Mouse (Mus musculus) embryonic facial prominence, embryonic 12.5 days (tissue): ENCODE data around the gene Pank2. TPM values are rescaled to one million over a fixed set of nuclear protein-coding genes. Genes with fewer than 3 reads are reported as not detected.

Experiments used
- ATAC-seq: fragments of 200-750 bp; cut with Nextera tagmentation; 2 replicates; pipeline ENCODE4 v1.8.0; 2017; ENCODE audit not compliant: insufficient number of reproducible peaks, insufficient read depth, low FRiP score, low TSS enrichment
- H3K27ac ChIP-seq: fragments of 300-500 bp; sonication (generic); 2 replicates; pipeline ENCODE4 v1.5.1; 2016; ENCODE audit warnings: mild to moderate bottlenecking
- H3K27me3 ChIP-seq: fragments of 300-500 bp; sonication (generic); 2 replicates; pipeline ENCODE4 v1.6.1; 2016; ENCODE audit warnings: mild to moderate bottlenecking, moderate library complexity
- H3K36me3 ChIP-seq: fragments of 300-500 bp; sonication (generic); 2 replicates; pipeline ENCODE4 v1.6.1; 2016; ENCODE audit warnings: mild to moderate bottlenecking
- H3K4me1 ChIP-seq: fragments of 300-500 bp; sonication (generic); 2 replicates; pipeline ENCODE4 v1.6.1; 2016
- H3K4me2 ChIP-seq: fragments of 300-500 bp; sonication (generic); replicated peaks from 2 replicates; pipeline ENCODE4 v1.6.1; 2016; ENCODE audit warnings: mild to moderate bottlenecking, moderate library complexity
- H3K4me3 ChIP-seq: fragments of 300-500 bp; sonication (generic); 2 replicates; pipeline ENCODE4 v1.5.1; 2016; ENCODE audit warnings: mild to moderate bottlenecking
- H3K9ac ChIP-seq: fragments of 300-500 bp; sonication (generic); 2 replicates; pipeline ENCODE4 v1.6.1; 2016; ENCODE audit warnings: mild to moderate bottlenecking, moderate library complexity
- H3K9me3 ChIP-seq: fragments of 300-500 bp; sonication (generic); 2 replicates; pipeline ENCODE4 v1.6.1; 2016; ENCODE audit warnings: mild to moderate bottlenecking, moderate library complexity
- WGBS: fragments of 180-500 bp; shearing (Covaris S2); methylation state at CpG from one replicate; pipeline ENCODE4 v1.1.7; 2016; 5-methylcytosine and 5-hydroxymethylcytosine counted together
- microRNA-seq: library from miRNA; unstranded; fragments of <30 nt; microRNA quantifications from one replicate; pipeline ENCODE4, GENCODE M21; 2017
- polyA plus RNA-seq: library from polyadenylated mRNA; unstranded; fragments of >200 nt; fragmentation: Nextera tagmentation; extraction: Ambion mirVana; gene quantifications from 2 replicates; pipeline ENCODE4 v1.2.1, GENCODE M21; 2016

The Pank2 gene
- polyA plus RNA-seq, 1 experiment from 2014 or later: 61.8 TPM

GRCm38 (mm10) chr2:131330548-131330947 lies 68.3 kb downstream of the Pank2 start:
- H3K27me3 ChIP-seq: no peaks in the 10 kb centered on the region
- H3K9ac ChIP-seq: no peak overlapping the region
- no peak overlapping the region for H3K4me2 ChIP-seq
- no peaks in the 10 kb centered on the region for H3K4me1 ChIP-seq
- no peaks in the 10 kb centered on the region for H3K36me3 ChIP-seq
- no peak overlapping the region for H3K4me3 ChIP-seq
- H3K9me3 ChIP-seq: no peaks in the 10 kb centered on the region
- WGBS: 85% methylated on average over 3 of the region's 3 CpGs
- no peak overlapping the region for H3K27ac ChIP-seq
- ATAC-seq: no peak

DNA sequence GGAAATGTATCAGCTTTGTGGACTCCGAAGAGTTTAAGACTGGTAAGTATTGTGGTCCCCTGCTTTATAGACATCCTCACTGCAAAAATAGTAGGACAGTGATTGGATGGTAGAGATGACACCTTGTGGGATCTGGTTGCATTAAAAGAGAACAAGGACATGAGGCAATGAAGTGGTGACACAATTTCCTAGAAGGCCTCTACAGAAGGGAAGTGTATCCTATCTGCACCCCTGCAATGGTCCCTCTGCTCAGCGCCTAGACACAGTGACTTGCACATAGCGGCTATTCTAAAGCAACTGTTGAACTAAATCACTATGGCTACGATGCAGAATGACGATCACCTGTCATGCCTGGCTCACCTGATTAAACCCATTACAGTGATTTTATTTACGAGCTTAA lies 75.3 kb downstream of the Pank2 start:
- Histone ChIP-seq H3K27me3 (no peaks in the 10 kb centered on the region), H3K4me2 (no peak overlapping the region), H3K36me3 (no peaks in the 10 kb centered on the region), H3K9ac (no peak overlapping the region), H3K4me1 (no peaks in the 10 kb centered on the region), H3K9me3 (no peaks in the 10 kb centered on the region), H3K4me3 (no peak overlapping the region), H3K27ac (no peak overlapping the region)
- WGBS: 85% methylated on average over 6 of the region's 6 CpGs
- no peak for ATAC-seq

- H3K27ac ChIP-seq: no peak overlapping the region
- WGBS: 72% methylated on average over 3 of the region's 3 CpGs
- ATAC-seq: no peak
These were observed 82.2 kb downstream of the Pank2 start for GRCm38 (mm10) chr2:131344449-131344848.

DNA sequence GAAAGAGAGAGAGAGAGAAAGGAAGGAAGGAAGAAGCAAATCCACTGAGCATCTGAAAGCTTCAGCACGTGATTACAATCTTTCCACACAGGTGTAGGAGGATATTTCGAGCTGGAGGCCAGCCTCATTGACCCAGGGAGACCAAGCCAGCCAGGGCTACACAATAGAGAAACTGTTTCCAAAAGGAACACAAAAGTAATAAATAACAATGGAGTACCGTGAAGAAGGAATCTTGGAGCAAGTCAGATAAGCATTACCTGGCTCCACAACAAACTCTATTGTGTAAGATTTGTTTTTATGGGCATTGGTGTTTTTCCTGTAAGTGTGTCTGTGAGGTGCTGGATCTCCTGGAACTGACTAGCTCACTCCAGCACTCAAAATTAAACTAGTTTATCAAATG lies 83.3 kb downstream of the Pank2 start:
- no peak overlapping the region for H3K4me3 ChIP-seq
- ATAC-seq: no peak
- no peaks in the 10 kb centered on the region for H3K9me3 ChIP-seq
- no peaks in the 10 kb centered on the region for H3K4me1 ChIP-seq
- H3K36me3 ChIP-seq: no peaks in the 10 kb centered on the region
- no peak overlapping the region for H3K4me2 ChIP-seq
- H3K9ac ChIP-seq: no peak overlapping the region
- H3K27me3 ChIP-seq: no peaks in the 10 kb centered on the region
- WGBS: 63% methylated on average over 3 of the region's 3 CpGs
- no peak overlapping the region for H3K27ac ChIP-seq

More at GRCm38 (mm10) chr2:131344449-131344848, 82.2 kb downstream of the Pank2 start:
- Histone ChIP-seq H3K9me3 (no peaks in the 10 kb centered on the region), H3K4me1 (no peaks in the 10 kb centered on the region), H3K36me3 (no peaks in the 10 kb centered on the region), H3K9ac (no peak overlapping the region), H3K4me3 (no peak overlapping the region), H3K27me3 (no peaks in the 10 kb centered on the region), H3K4me2 (no peak overlapping the region)

Small RNA genes within 50 kb of the gene (microRNA-seq; reads per million reads assigned to microRNA genes)
- gene Mir103-2: 98.0 reads per million, percentile 51 among the genes with 10 or more reads in this experiment

Other genes with a start within 250 kb of the Pank2 start
- 25.0 and 26.5 TPM in 2 replicates for gene Gfra4, start 219.4 kb upstream of the Pank2 start, polyA plus RNA-seq
- 7.4 and 7.5 TPM in 2 replicates for gene Adam33, start 198.7 kb upstream of the Pank2 start, polyA plus RNA-seq
- 0.08 and 0.11 TPM in 2 replicates for gene Siglec1, start 175.7 kb upstream of the Pank2 start, polyA plus RNA-seq
- gene Hspa12b, start 135.2 kb upstream of the Pank2 start, polyA plus RNA-seq: 15.9 and 17.7 TPM in 2 replicates
- not detected in 2 replicates for gene Gm11037, start 129.0 kb upstream of the Pank2 start, polyA plus RNA-seq
- gene 1700037H04Rik, start 102.4 kb upstream of the Pank2 start, polyA plus RNA-seq: 74.1 and 79.5 TPM in 2 replicates
- 12.6 and 14.8 TPM in 2 replicates for gene Cenpb, start 82.4 kb upstream of the Pank2 start, polyA plus RNA-seq
- gene Cdc25b, start 75.5 kb upstream of the Pank2 start, polyA plus RNA-seq: 48.8 and 52.3 TPM in 2 replicates
- 4.9 and 5.2 TPM in 2 replicates for gene Spef1, start 75.2 kb upstream of the Pank2 start, polyA plus RNA-seq
- 29.7 and 31.5 TPM in 2 replicates for gene Ap5s1, start 55.4 kb upstream of the Pank2 start, polyA plus RNA-seq
- gene Mavs, start 28.4 kb upstream of the Pank2 start, polyA plus RNA-seq: 16.3 and 18.1 TPM in 2 replicates
- 11.3 TPM in 2 replicates for gene Rnf24, start 90.4 kb downstream of the Pank2 start, polyA plus RNA-seq
- gene Smox, start 229.0 kb downstream of the Pank2 start, polyA plus RNA-seq: 64.8 and 71.2 TPM in 2 replicates